Mouse (Mus musculus) ES-Bruce4 (cell line): Measurements from ENCODE around the gene Camkmt. TPM values are rescaled to one million over a fixed set of nuclear protein-coding genes. Genes with fewer than 3 reads are reported as not detected.

Source experiments
- H3K27ac ChIP-seq: 2 replicates; pipeline ENCODE4 v1.5.1; 2012; ENCODE audit warnings: low read length, inconsistent platforms; ENCODE audit not compliant: insufficient read depth
- H3K27me3 ChIP-seq: 2 replicates; pipeline ENCODE4 v1.6.1; 2012; ENCODE audit warnings: mild to moderate bottlenecking, low read length, inconsistent platforms; ENCODE audit not compliant: control insufficient read depth, poor library complexity, insufficient read depth, severe bottlenecking
- H3K36me3 ChIP-seq: 2 replicates; pipeline ENCODE4 v1.6.1; 2012; ENCODE audit warnings: inconsistent platforms, mild to moderate bottlenecking, low read length, moderate library complexity; ENCODE audit not compliant: control insufficient read depth, poor library complexity, insufficient read depth, severe bottlenecking
- H3K4me1 ChIP-seq: one replicate; pipeline ENCODE4 v1.8.1; 2011; ENCODE audit warnings: low read length; ENCODE audit not compliant: control insufficient read depth, insufficient read depth
- H3K4me3 ChIP-seq: 2 replicates; pipeline ENCODE4 v1.5.1; 2011; ENCODE audit warnings: low read depth, mild to moderate bottlenecking, low read length
- H3K9ac ChIP-seq: 2 replicates; pipeline ENCODE4 v1.6.1; 2012; ENCODE audit warnings: low read depth, mild to moderate bottlenecking, inconsistent platforms; ENCODE audit not compliant: poor library complexity, severe bottlenecking
- H3K9me3 ChIP-seq: replicated peaks from 2 replicates; pipeline ENCODE4 v1.6.1; 2012; ENCODE audit warnings: mild to moderate bottlenecking, low read length, inconsistent platforms; ENCODE audit not compliant: control insufficient read depth, poor library complexity, insufficient read depth, severe bottlenecking
- CTCF ChIP-seq: IDR thresholded peaks from one replicate; pipeline ENCODE4 v1.8.1; 2011; ENCODE audit warnings: low read depth, low read length
- EP300 ChIP-seq: IDR thresholded peaks from 2 replicates; pipeline ENCODE4 v1.6.1; 2011; ENCODE audit warnings: low read depth, low read length; ENCODE audit not compliant: insufficient read depth
- POLR2A ChIP-seq: IDR thresholded peaks from one replicate; pipeline ENCODE4 v1.8.1; 2011; ENCODE audit warnings: low read length; ENCODE audit not compliant: insufficient read depth
- polyA plus RNA-seq: library from polyadenylated mRNA; stranded (reverse); fragments of >200 nt; gene quantifications from 2 replicates; pipeline ENCODE4 v1.2.4, GENCODE M21; 2011; ENCODE audit warnings: low read depth; ENCODE audit not compliant: missing spikeins, insufficient read depth, insufficient read length

Gene Camkmt
- polyA plus RNA-seq, 1 experiment, result 3.7 TPM

- Histone ChIP-seq H3K9ac (no peak overlapping the region), H3K27ac (no peak overlapping the region), H3K4me3 (no peak overlapping the region), H3K9me3 (no peaks in the 10 kb centered on the region), H3K4me1 (no peaks in the 10 kb centered on the region), H3K27me3 (no peaks in the 10 kb centered on the region), H3K36me3 (no peaks in the 10 kb centered on the region)
- TF ChIP-seq CTCF (no peak), POLR2A (no peak), EP300 (no peak)
These were observed 414.5 kb downstream of the Camkmt start for GRCm38 (mm10) chr17:85504888-85505287.

- H3K4me1 ChIP-seq, result no peaks in the 10 kb centered on the region
- TF ChIP-seq CTCF, result no peak
- TF ChIP-seq EP300, result no peak
- no peak for TF ChIP-seq POLR2A
- H3K9ac ChIP-seq, result no peak overlapping the region
- H3K36me3 ChIP-seq, result no peaks in the 10 kb centered on the region
- H3K27ac ChIP-seq, result no peak overlapping the region
- no peaks in the 10 kb centered on the region for H3K27me3 ChIP-seq
- no peak overlapping the region for H3K4me3 ChIP-seq
- no peaks in the 10 kb centered on the region for H3K9me3 ChIP-seq
These were observed 416.1 kb downstream of the Camkmt start for GRCm38 (mm10) chr17:85506206-85507088.

DNA sequence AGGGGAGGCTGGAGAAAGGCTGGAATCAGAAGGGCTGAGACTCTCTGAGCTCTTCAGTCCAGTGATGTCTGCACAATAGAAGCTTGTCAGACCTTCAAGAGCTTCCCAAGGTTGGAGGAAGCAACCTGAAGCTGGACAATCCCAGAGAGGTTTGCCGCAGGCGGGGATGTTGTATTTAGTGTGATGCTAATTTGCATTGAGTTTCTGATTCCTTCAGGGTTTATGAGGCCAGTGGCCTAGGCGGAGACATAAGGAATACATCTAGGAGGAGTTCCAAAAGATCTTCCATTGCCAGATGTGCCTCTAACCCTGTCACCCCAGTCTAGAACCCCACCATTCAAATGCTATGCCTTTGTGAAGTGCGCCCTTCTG, 416.7 kb downstream of the Camkmt start:
- H3K36me3 ChIP-seq, result no peaks in the 10 kb centered on the region
- no peaks in the 10 kb centered on the region for H3K4me1 ChIP-seq
- no peak overlapping the region for H3K9ac ChIP-seq
- no peak overlapping the region for H3K4me3 ChIP-seq
- no peak overlapping the region for H3K27ac ChIP-seq
- no peaks in the 10 kb centered on the region for H3K9me3 ChIP-seq
- no peak for TF ChIP-seq EP300
- H3K27me3 ChIP-seq, result no peaks in the 10 kb centered on the region

Other genes with a start within 250 kb of the Camkmt start
- gene Ppm1b, start 133.8 kb upstream of the Camkmt start, polyA plus RNA-seq, result 147 and 150 TPM in 2 replicates
- 0.29 and 0.34 TPM in 2 replicates for gene Slc3a1, start 62.2 kb upstream of the Camkmt start, polyA plus RNA-seq
- gene Prepl, start 311 bp upstream of the Camkmt start, polyA plus RNA-seq, result 32.4 and 35.8 TPM in 2 replicates